Mouse (Mus musculus) layer of hippocampus, postnatal 25 days (tissue): ENCODE measurements around the gene Sapcd1. TPM values are rescaled to one million over a fixed set of nuclear protein-coding genes. Genes with fewer than 3 reads are reported as not detected.
"Not testable (repeated sequence)": the region's sequence is repeated elsewhere in the genome, so short reads cannot be mapped to it uniquely, and the experiment has no call there.

Experiments used
- DNase-seq, 2 experiments: peaks; one replicate each; pipeline ENCODE4 v3.0.0; 2022; ENCODE audit warnings: mixed read lengths in 2 of 2, low spot score in 1 of 2; ENCODE audit errors: extremely low spot score in 1 of 2
- total RNA-seq, 2 experiments: library from RNA; stranded (reverse); gene quantifications; 2 replicates each; pipeline ENCODE4 v1.2.3; 2021

The Sapcd1 gene
- total RNA-seq, 2 experiments from 2014 or later = 0.64 to 1.1 TPM

- no peak for DNase-seq
Measured at GRCm38 (mm10) chr17:35013221-35013620, 14.6 kb downstream of the Sapcd1 start.

- DNase-seq = no peak
Measured at GRCm38 (mm10) chr17:35012430-35012829, 15.4 kb downstream of the Sapcd1 start.

DNA sequence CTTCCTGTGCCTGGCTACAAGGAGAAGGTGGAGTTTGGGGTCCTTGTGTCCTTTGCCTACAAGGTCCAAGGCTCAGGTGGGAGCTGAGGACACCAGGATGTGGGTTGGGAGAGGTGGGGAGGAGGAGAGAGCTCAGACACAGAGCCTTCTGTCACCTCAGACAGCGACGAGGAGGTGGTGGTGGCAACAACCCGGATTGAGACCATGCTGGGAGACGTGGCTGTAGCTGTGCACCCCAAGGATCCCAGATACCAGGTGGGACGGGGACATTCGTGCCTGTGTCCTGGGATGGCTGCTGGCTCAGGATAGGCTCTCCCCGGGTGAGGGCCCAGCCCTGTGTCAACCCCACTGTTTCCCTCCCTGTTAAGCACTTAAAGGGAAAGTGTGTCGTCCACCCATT is 16.4 kb downstream of the Sapcd1 start:
- DNase-seq = no peak

GRCm38 (mm10) chr17:35009586-35009985 is 18.2 kb downstream of the Sapcd1 start:
- DNase-seq = no peak

- no peak for DNase-seq
Measured at GRCm38 (mm10) chr17:35007387-35007991, 20.3 kb downstream of the Sapcd1 start.

DNA sequence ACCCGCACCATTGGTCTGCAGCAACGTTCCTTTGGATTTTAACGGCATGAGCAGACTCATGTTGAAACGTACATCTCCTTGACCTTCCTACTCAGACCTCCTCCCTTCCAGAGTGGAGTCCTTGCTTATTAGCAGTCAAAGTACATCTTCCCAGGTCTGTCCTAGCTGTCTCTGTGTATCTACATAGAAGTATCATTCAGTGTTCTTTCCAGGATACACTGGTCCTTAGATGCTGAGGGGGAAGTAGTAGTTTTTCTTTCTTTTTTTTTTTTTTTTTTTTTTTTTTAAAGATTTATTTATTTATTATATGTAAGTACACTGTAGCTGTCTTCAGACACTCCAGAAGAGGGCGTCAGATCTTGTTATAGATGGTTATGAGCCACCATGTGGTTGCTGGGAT is 21.9 kb downstream of the Sapcd1 start:
- not testable (repeated sequence) for DNase-seq

DNA sequence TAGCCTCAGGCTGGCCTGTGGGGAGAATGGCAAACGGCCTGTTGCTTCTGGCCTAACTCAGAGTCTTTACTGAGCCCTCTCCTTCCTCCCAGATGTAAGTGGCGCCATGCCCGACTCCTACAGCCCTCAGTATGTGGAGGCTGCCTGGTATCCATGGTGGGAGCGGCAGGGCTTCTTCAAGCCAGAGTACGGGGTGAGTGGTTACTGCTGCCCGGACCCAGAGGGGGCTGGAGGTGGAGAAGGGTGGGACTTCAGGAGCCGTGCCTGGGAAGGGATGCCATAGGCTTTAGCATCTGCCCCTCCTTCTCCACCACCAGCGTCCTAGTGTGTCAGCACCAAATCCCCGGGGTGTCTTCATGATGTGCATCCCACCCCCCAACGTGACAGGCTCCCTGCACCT is 22.7 kb downstream of the Sapcd1 start:
- no peak for DNase-seq

DNA sequence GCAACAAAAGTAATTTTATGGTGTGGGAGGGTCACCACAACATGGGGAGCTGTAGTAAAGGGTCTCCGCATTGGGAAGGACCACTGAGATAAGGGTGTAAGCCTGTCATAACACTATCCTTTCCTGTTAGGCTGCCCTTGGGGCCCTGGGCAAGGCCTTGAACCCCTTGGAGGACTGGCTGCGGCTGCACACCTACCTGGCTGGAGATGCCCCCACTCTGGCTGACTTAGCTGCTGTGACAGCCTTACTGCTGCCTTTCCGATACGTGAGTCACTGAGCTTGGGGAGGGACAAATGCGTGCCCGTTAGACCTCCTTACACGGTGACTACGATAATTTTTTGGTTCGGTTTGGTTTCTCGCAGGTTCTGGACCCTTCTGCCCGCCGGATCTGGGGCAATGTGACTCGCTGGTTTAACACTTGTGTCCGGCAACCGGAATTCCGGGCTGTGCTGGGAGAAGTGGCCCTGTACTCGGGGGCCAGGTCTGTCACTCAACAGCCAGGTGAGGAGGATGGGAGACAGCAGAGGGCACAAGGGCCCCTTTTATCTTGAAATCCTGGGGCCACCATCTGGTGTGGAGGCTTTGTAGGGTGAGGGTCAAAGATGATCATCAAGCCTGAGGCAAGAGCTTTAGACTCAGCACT is 23.6 kb downstream of the Sapcd1 start:
- DNase-seq = no peak

- DNase-seq = no peak
Measured at GRCm38 (mm10) chr17:35003022-35003838, 24.6 kb downstream of the Sapcd1 start.

- DNase-seq = no peak
Measured at GRCm38 (mm10) chr17:35002153-35002865, 25.5 kb downstream of the Sapcd1 start.

- DNase-seq = no peak
Measured at GRCm38 (mm10) chr17:35001452-35002152, 26.2 kb downstream of the Sapcd1 start.

GRCm38 (mm10) chr17:35000717-35001451 is 26.9 kb downstream of the Sapcd1 start, which contains the start of gene Vars:
Vars (plus strand) TSS chr17:35000987.
- DNase-seq = peak; percentile 68 to 79

DNA sequence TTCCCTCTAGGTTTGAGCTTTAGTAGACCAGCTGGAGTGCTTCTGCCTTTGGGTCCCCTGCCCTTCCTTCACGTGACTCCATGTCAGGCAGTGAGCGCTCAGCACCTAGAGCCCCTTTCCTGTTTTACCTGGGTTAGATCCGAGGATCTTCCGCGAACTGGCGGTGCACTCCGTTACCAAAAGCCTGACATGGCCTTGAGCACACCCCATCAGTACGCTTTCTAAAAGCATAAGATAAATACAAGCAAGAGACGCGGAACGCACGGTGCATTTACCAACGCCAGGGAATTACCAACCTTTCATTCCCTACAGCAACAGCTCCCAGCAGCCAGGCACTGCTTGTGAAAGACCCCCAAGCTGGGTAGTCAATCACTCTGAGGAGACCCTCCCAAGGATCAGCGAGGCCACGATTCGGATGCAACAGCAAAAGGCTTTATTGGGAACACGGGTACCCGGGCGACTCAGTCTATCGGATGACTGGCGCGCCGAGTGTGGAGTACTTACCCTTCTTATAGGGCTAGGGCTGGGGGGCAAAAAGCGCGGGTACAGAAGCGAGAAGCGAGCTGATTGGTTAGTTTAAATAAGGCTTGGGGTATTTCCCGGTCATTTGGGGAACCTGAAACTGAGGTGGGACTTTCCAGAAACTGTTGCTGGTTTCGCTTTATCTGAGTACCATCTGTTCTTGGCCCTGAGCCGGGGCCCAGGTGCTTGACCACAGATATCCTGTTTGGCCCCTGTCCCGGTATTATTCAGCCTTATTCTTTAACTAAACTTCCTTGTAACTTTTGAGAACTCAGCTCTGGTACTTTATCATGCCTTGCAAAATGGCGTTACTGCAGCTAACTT is 27.7 kb downstream of the Sapcd1 start:
- DNase-seq = not testable (repeated sequence)

- no peak for DNase-seq
Measured at GRCm38 (mm10) chr17:34998526-34999430, 29.0 kb downstream of the Sapcd1 start.

- DNase-seq = no peak
Measured at GRCm38 (mm10) chr17:34997142-34997483, 30.7 kb downstream of the Sapcd1 start.

DNA sequence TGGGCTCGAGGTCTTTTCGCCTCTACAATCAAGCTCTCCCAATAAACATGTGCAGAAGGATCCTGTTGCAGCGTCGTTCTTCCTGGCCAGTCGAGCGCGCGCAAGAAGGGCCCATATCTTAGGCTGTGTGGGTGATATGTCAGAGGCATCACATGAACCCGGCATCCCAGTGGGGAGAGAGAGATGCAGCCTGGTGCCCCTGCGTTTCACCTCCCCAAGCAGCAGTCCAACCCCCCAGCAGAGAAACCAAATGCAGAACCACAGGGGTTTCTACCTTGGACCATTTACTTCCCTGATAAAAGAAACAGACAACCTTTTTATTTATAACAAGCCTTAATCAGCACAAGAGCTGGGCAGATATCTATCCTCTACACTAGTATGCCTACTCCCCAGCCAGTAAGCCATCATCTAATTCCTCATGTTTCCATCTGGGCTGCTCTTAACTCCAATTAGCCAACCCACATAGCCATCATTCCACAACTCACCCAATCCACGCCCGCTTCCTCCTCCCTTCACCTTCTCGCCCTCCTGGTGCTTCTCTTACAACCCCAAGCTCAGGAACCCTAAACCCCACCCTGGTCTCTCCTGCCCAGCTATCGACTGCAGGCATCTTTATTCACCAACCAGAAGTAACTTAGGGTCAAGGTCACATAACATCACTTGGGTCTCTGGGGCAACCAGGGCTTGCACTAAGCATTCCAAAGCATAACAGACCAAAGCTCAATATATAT is 31.2 kb downstream of the Sapcd1 start:
- DNase-seq = no peak

- not testable (repeated sequence) for DNase-seq
Measured at GRCm38 (mm10) chr17:34995927-34996326, 31.9 kb downstream of the Sapcd1 start.
